Mouse (Mus musculus): Measurements from ENCODE around the gene Osbpl9. TPM values are rescaled to one million over a fixed set of nuclear protein-coding genes. Genes with fewer than 3 reads are reported as not detected.
A peak's percentile ranks its signal among the peaks of the same experiment; 100 is the strongest.

Gene Osbpl9
- total and polyA plus RNA-seq, 3 experiments, result 91.6 to 102 (median 92.3) TPM

DNA sequence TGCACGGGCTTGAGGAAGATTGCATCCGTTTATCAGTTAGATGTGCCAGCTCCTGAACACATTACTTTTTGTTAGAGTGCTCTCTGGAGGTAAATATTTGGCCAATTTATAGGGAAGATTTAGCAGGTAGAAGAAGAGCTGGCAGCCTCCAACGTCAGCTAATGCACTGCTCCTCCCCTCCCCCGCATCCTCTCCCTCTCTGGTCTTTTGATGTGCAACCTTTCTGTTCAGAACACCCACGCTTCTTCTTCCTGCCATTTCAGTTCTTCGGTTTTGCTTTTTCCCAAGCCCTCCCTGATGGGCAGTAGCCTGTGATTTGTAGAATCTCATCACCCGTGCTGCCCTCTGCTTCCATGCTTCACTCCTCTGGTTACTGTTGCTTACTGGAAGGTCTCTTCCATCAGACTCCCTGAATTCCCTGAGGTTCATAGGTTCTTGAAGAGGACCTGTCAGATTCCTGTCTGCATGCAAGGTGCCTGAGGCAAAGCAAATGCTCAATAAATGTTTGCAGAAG, 27.8 kb upstream of the Osbpl9 start:
- H3K36me3 ChIP-seq (ENCODE audit: control insufficient read depth, insufficient read depth, low read length), result no peaks in the 10 kb centered on the region
- TF ChIP-seq EP300 (IDR thresholded peaks at IDR 0.05; ENCODE audit: insufficient read depth, low read depth, low read length) (no peak), POLR2A (IDR thresholded peaks at IDR 0.05; ENCODE audit: insufficient read depth, low read depth, low read length) (no peak), CTCF (IDR thresholded peaks at IDR 0.05) (no peak)

GRCm38 (mm10) chr4:109226071-109226470, 24.0 kb upstream of the Osbpl9 start:
- 31% methylated on average over 5 of the region's 5 CpGs for WGBS
- Histone ChIP-seq H3K4me3 (no peak overlapping the region), H3K9ac (ENCODE audit: low read depth, low read length) (no peak overlapping the region), H3K27me3 (ENCODE audit: control insufficient read depth, insufficient read depth, low read length) (no peaks in the 10 kb centered on the region), H3K27ac (0 out of 2 replicates have a peak overlapping the region, but pooled peaks have one; percentile 5), H3K4me1 (ENCODE audit: control insufficient read depth, insufficient read depth, low read length) (peaks cover 2% of the 10 kb centered on the region; the same call in 1 of the 2 replicates), H3K79me2 (replicated peaks; ENCODE audit: control insufficient read depth, insufficient read depth, low read length) (no peaks in the 10 kb centered on the region), H3K36me3 (ENCODE audit: control insufficient read depth, insufficient read depth, low read length) (no peaks in the 10 kb centered on the region)
- DNase-seq, result no peak
- TF ChIP-seq CTCF (IDR thresholded peaks at IDR 0.05), result no peak
- intact Hi-C loops (cut with DNase I), result no loop called here

More for the DNA sequence above, 27.8 kb upstream of the Osbpl9 start:
- Histone ChIP-seq H3K4me1 (ENCODE audit: control insufficient read depth, insufficient read depth, low read length) (peaks cover 2% of the 10 kb centered on the region; the same call in 1 of the 2 replicates), H3K27ac (no peak overlapping the region), H3K27me3 (ENCODE audit: control insufficient read depth, insufficient read depth, low read length) (no peaks in the 10 kb centered on the region), H3K79me2 (replicated peaks; ENCODE audit: control insufficient read depth, insufficient read depth, low read length) (no peaks in the 10 kb centered on the region), H3K9ac (ENCODE audit: low read depth, low read length) (no peak overlapping the region), H3K4me3 (no peak overlapping the region)
- 55% methylated on average over 7 of the region's 7 CpGs for WGBS
- intact Hi-C loops (cut with DNase I), result no loop called here
- no peak for DNase-seq

DNA sequence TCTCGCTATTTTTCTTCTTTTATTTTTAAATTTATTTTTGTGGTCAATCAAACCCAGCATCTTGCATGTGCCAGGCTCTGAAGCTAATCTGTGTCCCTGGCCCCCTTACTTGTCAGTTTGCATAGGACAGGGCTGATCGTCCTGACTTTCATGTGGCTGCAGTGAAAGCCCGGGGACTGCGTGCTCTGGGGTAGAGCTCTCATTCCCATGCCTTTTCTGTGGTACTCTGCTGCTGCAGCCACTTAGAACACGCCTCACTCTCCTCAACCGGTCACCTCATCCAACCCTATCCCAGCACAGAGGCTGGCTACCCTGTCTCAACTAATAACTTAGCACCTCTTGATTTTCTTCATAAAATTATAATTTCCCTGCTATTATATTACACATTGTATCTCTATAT, 23.5 kb upstream of the Osbpl9 start:
- Histone ChIP-seq H3K79me2 (replicated peaks; ENCODE audit: control insufficient read depth, insufficient read depth, low read length) (no peaks in the 10 kb centered on the region), H3K4me3 (no peak overlapping the region), H3K9ac (ENCODE audit: low read depth, low read length) (no peak overlapping the region), H3K27ac (peak overlapping the region; percentile 5; the same call in 1 of the 2 replicates), H3K4me1 (ENCODE audit: control insufficient read depth, insufficient read depth, low read length) (peaks cover 2% of the 10 kb centered on the region; the same call in 1 of the 2 replicates), H3K36me3 (ENCODE audit: control insufficient read depth, insufficient read depth, low read length) (no peaks in the 10 kb centered on the region), H3K27me3 (ENCODE audit: control insufficient read depth, insufficient read depth, low read length) (no peaks in the 10 kb centered on the region)
- DNase-seq, result no peak
- WGBS, result 62% methylated on average over 6 of the region's 6 CpGs
- no peak for TF ChIP-seq POLR2A (IDR thresholded peaks at IDR 0.05; ENCODE audit: insufficient read depth, low read depth, low read length)
- intact Hi-C loops (cut with DNase I), result no loop called here

DNA sequence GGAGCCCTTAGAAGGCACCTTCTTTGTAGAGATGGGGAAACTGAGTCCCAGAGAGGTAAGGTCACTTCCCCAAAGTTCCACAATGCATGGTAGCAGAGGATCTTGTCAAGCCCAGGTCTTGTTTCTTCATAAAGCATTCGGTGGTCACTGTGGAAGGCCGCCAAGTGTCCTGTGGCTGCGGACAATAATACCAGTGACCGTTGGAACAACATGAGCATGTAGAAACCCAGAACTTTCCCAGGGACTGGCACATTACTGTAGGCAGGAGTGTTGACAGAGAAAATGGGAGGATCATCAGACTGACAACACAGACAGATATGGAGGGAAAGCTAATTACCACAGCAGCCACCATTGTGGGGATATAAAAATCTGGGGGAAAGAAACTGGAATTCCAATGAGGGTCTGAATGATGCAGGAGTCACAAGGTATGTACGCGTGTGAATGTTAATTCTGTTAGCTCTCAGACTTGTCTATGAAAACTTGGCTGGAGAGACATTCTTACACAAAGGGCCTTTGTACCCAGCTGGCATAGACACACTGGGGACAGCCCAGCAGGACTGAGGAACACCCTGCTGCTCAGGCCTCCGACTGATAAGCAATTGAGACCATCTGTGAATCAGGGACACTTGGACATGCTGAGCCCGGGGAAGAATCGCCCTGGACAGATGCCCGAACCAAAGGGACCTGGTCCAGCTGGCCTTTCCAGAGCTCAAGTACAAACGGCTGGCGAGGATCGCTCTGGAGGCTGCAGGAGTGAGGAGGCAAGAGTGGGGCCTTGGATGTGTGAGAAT, 22.9 kb upstream of the Osbpl9 start:
- WGBS, result 47% methylated on average over 13 of the region's 13 CpGs
- H3K79me2 ChIP-seq (replicated peaks; ENCODE audit: control insufficient read depth, insufficient read depth, low read length), result no peaks in the 10 kb centered on the region
- H3K27ac ChIP-seq, result peak overlapping the region; percentile 13
- H3K4me1 ChIP-seq (ENCODE audit: control insufficient read depth, insufficient read depth, low read length), result peaks cover 2% of the 10 kb centered on the region; the same call in 1 of the 2 replicates
- no peaks in the 10 kb centered on the region for H3K36me3 ChIP-seq (ENCODE audit: control insufficient read depth, insufficient read depth, low read length)
- no peak overlapping the region for H3K4me3 ChIP-seq
- intact Hi-C loops (cut with DNase I), result no loop called here
- TF ChIP-seq POLR2A (IDR thresholded peaks at IDR 0.05; ENCODE audit: insufficient read depth, low read depth, low read length), result no peak
- TF ChIP-seq EP300 (IDR thresholded peaks at IDR 0.05; ENCODE audit: insufficient read depth, low read depth, low read length), result peak; percentile 71
- no peak for TF ChIP-seq CTCF (IDR thresholded peaks at IDR 0.05)
- no peak overlapping the region for H3K9ac ChIP-seq (ENCODE audit: low read depth, low read length)
- H3K27me3 ChIP-seq (ENCODE audit: control insufficient read depth, insufficient read depth, low read length), result no peaks in the 10 kb centered on the region
- DNase-seq, result peak; percentile 84 to 89

DNA sequence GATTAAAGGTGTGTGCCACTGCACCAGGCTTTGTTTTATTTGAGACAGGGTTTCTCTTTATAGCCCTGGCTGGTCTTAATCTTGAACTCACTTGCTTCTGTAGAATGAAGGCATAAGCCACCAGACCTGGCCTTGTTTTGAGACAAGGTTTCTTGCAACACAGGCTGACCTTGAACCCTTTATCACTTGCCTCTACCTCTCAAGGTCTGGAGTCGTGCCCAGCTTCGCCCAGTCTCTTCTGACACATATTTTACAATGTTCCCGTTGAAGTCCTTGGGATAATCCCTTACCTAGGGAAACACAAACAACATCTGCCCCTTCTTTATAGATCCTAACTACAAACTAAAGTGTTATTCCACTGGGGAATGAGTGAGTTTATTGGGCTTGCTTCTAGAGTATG, 19.9 kb upstream of the Osbpl9 start:
- no peaks in the 10 kb centered on the region for H3K27me3 ChIP-seq (ENCODE audit: control insufficient read depth, insufficient read depth, low read length)
- no peaks in the 10 kb centered on the region for H3K36me3 ChIP-seq (ENCODE audit: control insufficient read depth, insufficient read depth, low read length)
- no peak overlapping the region for H3K9ac ChIP-seq (ENCODE audit: low read depth, low read length)
- H3K4me1 ChIP-seq (ENCODE audit: control insufficient read depth, insufficient read depth, low read length), result peaks cover 2% of the 10 kb centered on the region; the same call in 1 of the 2 replicates
- no peaks in the 10 kb centered on the region for H3K79me2 ChIP-seq (replicated peaks; ENCODE audit: control insufficient read depth, insufficient read depth, low read length)
- no peak overlapping the region for H3K4me3 ChIP-seq
- TF ChIP-seq EP300 (IDR thresholded peaks at IDR 0.05; ENCODE audit: insufficient read depth, low read depth, low read length) (no peak), CTCF (IDR thresholded peaks at IDR 0.05) (no peak), POLR2A (IDR thresholded peaks at IDR 0.05; ENCODE audit: insufficient read depth, low read depth, low read length) (no peak)
- intact Hi-C loops (cut with DNase I), result no loop called here
- no peak overlapping the region for H3K27ac ChIP-seq
- no peak for DNase-seq
- 54% methylated on average over 3 of the region's 3 CpGs for WGBS

- H3K27me3 ChIP-seq (ENCODE audit: control insufficient read depth, insufficient read depth, low read length), result no peaks in the 10 kb centered on the region
- 72% methylated on average over 14 of the region's 14 CpGs for WGBS
- no peaks in the 10 kb centered on the region for H3K36me3 ChIP-seq (ENCODE audit: control insufficient read depth, insufficient read depth, low read length)
- intact Hi-C loops (cut with DNase I), result no loop called here
- TF ChIP-seq POLR2A (IDR thresholded peaks at IDR 0.05; ENCODE audit: insufficient read depth, low read depth, low read length), result no peak
- TF ChIP-seq EP300 (IDR thresholded peaks at IDR 0.05; ENCODE audit: insufficient read depth, low read depth, low read length), result no peak
- TF ChIP-seq CTCF (IDR thresholded peaks at IDR 0.05), result no peak
- no peaks in the 10 kb centered on the region for H3K79me2 ChIP-seq (replicated peaks; ENCODE audit: control insufficient read depth, insufficient read depth, low read length)
- no peak overlapping the region for H3K27ac ChIP-seq
- H3K9ac ChIP-seq (ENCODE audit: low read depth, low read length), result no peak overlapping the region
- no peaks in the 10 kb centered on the region; the same call in 1 of the 2 replicates for H3K4me1 ChIP-seq (ENCODE audit: control insufficient read depth, insufficient read depth, low read length)
- no peak for DNase-seq
- no peak overlapping the region for H3K4me3 ChIP-seq
These were observed 18.4 kb upstream of the Osbpl9 start for GRCm38 (mm10) chr4:109220441-109220940.
